Mouse (Mus musculus): ENCODE measurements around the gene S100z.

S100z gene

GRCm38 (mm10) chr13:95478671-95479413, at the start of gene S100z:
Gene S100z (minus strand): TSS chr13:95478721.
- DNase-seq (ENCODE audit: low read depth, low spot score), result no peak

DNA sequence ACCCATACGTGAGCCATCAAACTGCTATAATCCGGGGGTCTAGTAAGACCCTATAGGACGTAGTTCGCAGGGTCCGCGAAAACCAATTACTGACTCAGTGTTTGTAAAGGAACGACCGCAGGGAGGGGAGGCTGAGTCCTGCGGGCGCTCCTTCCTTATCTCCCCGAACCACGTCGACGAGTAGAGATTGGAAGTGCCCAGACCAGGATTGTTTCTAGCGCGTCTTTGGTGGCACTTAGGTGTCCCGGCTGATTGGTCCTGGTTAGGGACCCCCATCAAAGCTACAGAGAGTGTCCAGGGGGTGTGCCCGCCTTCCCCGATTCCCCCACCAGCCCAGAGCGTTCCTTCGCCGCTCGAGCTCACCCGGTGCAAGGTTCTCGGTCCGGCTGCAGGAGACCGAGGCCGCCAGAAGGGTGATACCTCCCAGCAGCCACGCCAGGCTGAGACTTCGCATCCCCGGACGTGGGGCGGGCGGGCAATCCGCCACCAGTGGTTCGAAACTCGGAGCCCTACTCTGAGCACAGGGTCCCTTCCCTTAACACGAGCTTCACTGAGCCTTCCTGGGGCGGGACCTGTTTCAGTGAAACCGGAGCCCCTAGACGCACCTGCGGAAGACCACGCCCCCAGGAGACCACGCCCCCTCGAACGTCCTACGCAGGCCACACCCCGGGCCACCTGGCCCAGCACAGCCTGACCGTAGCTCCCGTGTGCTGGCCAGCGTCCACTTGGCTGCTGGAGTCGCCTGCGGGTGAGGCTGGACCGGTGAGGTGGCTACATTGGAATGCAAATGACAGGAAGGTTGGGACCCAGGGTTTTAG, 46.4 kb upstream of the S100z start, which contains the start of gene F2rl1:
F2rl1 (minus strand) TSS at position 554 of the 818 bp plus-strand sequence.
- DNase-seq (ENCODE audit: low read depth, low spot score), result peak; percentile 46

GRCm38 (mm10) chr13:95524424-95524673, 45.8 kb upstream of the S100z start:
- no peak for DNase-seq (ENCODE audit: low read depth, low spot score)

DNA sequence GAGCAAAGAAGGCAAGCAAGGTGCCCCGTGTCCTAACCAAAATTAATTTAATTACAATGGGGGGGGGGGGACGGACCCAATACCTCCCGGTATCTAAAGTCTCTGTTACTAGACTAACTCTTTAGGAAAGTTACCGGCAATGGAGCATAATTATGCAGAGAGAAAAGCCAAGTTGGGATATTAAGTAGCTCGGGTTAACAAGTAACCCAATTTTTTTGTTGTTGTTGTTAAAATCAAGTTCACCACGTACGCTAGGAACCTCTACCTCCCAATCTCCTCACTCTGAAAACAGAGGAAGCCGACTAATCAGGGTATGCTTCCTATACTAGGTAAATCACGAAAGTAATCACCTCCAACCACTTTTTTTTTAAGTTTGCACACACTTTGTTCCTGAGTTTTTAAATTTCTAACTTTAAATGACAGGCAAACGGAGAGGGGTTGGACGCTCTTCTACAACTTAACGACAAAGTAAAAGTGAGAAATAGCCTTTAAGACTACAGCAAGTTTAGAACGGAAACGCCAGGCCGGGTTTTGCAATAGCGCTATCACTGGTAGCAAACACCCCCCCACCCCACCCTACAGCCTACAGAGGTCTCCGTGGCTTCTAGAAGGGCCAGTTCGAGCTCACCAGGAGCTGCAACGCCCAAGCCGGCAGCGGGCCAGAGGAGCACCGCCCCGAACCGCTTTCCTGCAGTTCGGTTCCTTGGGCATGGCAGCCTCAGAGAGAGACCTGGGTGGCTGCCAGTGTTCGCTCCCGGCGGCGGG, 45.3 kb upstream of the S100z start:
- DNase-seq (ENCODE audit: low read depth, low spot score), result no peak

DNA sequence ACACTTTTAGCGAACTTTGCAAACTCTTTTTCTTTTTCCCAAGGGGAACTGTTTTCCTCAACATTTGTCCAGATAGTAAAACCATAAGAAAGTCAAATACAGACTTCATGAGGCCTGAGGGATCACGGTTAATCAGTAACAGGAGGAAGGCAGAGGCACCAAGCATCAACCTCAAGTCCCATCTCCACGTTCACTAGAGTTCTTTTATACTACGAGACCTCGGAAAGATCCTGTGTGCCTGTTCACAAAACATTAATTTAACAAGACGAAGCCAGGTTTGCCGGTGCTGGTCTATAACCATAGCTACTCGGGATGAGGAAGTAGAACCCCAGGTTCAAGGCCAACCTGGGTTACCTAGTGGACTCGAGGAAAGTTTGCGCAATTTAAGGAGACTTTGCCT, 43.7 kb upstream of the S100z start:
- DNase-seq (ENCODE audit: low read depth, low spot score), result no peak

GRCm38 (mm10) chr13:95521029-95521428, 42.5 kb upstream of the S100z start:
- DNase-seq (ENCODE audit: low read depth, low spot score), result no peak

GRCm38 (mm10) chr13:95514756-95515155, 36.2 kb upstream of the S100z start:
- no peak for DNase-seq (ENCODE audit: low read depth, low spot score)

DNA sequence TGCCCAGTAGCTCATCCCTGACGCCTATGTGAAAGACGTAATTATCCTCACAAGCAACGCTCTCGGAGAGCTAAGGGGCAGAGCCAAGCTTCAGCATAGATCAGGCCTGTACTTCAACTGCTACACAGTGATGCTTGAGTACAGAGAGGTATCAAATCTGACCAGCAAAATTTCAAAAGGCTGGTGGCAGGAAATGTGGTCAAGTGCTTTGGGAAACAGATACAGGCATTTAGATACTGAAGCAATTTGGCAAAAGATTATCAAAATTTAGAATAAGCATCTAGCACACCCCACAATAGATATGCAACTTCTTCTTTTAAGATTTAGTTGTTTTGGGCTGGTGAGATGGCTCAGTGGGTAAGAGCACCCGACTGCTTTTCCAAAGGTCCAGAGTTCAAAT, 31.5 kb upstream of the S100z start:
- no peak for DNase-seq (ENCODE audit: low read depth, low spot score)

DNA sequence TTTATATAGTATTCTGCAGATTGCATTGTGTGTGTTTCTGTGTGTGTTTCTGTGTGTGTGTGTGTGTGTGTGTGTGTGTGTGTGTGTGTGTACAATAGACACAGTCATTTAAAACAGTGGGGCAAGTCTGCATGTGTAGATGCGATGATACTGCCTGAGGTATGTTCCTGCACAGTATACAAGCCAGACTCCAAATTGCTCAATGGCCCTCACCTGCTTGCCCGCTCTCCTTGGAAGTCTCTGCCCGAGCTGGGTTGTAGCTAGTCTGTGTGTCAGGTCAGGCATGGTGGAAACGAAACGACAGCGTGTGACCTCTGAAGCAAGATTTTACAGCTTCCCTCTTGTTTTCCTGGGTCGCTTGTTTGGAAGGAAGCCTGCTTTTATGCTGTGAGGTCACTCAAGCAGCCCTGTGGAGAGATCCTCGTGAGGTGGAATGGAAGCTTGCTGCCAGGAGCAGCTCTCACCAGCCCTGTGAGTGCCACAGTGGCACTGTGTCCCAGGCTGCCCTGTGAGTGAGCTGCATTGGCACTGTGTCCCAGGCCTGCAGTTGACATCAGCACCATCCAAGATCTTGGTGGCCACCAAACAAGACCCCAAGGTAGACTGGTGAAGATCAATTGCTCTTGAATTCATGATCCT, 24.9 kb upstream of the S100z start:
- no peak for DNase-seq (ENCODE audit: low read depth, low spot score)

DNA sequence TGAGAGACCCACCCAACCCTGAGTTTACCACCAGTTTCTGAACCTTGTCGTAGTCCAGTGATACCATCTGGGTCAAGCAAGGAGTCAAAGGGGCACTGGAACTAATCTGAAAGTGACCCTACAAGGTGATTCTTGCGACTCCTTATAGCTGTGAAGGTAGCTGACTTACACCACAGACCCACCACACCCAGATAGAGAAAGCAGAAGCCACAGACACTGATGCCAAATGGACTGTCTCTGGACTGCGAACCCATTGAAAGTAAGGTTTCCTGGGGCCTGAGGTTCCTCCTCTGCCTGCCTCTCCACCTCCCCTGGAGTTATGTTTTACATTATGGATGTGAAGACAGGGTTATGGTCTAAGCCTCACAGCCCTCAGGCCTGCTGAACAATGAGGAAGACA, 18.1 kb upstream of the S100z start:
- DNase-seq (ENCODE audit: low read depth, low spot score), result no peak

DNA sequence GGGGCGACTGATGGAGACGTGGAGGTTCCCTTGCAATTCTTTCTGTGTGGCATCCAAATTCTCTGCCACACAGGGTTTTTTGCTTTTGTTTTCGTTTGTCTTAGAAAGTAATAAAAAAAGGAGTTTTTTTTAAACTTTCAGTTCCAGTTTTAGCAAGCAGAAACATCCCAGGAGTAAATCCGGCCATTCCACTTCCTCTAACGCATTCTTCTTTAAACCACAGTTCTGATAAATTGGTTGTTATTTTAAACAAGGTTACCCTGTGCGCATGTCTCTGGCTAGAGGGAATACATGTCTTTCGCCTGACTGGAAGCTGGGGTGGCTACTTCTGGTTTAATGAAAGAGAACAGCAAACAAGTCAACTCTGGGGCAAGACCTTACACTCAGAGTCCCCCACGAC, 16.3 kb upstream of the S100z start:
- DNase-seq (ENCODE audit: low read depth, low spot score), result no peak

DNA sequence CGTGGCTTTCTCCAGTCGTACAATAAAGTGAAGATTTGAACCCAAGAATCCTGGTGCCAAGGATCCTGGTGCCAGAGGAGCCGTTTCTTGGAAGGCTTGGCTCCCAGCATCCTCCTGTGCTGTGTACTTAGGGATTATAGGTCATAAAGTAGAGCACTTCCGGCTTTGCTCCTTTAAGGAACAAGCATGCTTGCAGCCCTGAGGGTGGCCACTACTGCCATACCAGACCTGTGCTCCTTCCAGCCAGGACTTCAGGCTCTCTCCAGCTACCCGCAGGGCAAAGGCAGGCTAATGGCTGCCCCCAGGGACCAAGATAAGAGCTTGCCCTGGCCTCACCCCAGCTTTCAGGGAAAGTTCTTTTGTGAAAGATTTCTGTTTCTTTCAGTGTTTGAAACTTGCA, 14.8 kb upstream of the S100z start:
- DNase-seq (ENCODE audit: low read depth, low spot score), result no peak

DNA sequence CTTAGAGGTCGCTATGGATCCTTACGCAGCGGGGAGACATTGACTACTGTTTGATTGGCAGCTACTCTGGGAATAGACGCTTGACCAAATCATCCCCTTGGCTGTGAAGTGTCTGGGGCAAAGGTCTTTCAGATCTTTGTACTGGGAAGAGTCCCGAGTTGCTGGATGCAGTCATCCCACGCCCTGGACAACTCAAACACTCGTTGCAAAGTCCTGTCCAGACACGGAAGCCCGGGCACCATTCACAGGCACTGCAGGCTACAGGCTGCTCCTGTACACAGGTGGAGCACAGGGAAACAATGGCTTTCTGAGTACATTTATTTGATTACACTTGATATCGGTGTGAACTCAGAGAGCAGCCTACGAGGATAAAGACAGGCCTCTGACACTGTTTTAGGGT, 12.8 kb upstream of the S100z start:
- no peak for DNase-seq (ENCODE audit: low read depth, low spot score)

- peak; percentile 13 for DNase-seq (ENCODE audit: low read depth, low spot score)
These were observed 6.1 kb upstream of the S100z start for GRCm38 (mm10) chr13:95484664-95485063.

DNA sequence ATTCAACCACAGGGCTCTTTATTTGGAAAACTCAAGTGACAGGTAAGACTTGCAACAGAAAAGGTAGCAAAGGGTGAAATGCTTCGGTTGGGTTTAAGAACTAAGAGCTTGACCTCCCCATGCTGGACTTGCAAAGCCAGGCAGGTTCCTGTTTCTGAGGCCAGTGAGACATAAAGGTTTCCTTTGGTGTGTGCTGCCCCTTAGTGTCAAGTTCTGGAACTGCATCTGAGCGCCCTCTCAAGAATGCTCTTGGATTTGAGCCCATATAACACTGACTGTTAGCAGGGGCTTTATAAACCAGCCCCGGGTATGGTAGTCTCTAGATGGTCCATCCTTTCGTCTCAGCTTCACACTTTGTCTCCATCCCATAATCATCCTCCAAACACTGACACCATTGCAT, 2.9 kb upstream of the S100z start:
- peak; percentile 78 for DNase-seq (ENCODE audit: low read depth, low spot score)

- DNase-seq (ENCODE audit: low read depth, low spot score), result no peak
These were observed 1.3 kb downstream of the S100z start for GRCm38 (mm10) chr13:95477173-95477572.

DNA sequence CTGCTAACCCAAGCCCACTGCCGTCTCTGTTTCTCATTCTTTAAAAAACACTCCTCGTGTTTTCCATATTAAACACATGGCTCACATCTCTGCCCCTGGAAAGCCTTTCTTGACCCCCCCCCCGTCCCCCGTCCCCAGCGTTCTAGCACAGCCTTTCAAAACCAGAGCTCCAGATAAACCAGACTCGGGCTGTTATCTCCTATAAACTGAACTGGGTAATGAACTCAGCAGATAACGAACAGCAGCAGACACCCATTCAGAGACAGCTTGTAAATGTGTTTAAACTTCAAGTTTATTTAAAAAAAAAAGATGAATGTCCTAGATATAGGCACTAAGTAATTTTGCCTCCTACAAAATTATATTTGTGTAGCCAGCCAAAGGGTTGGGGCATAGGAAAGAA, 3.4 kb downstream of the S100z start:
- DNase-seq (ENCODE audit: low read depth, low spot score), result no peak

GRCm38 (mm10) chr13:95474294-95474693, 4.2 kb downstream of the S100z start:
- DNase-seq (ENCODE audit: low read depth, low spot score), result no peak

DNA sequence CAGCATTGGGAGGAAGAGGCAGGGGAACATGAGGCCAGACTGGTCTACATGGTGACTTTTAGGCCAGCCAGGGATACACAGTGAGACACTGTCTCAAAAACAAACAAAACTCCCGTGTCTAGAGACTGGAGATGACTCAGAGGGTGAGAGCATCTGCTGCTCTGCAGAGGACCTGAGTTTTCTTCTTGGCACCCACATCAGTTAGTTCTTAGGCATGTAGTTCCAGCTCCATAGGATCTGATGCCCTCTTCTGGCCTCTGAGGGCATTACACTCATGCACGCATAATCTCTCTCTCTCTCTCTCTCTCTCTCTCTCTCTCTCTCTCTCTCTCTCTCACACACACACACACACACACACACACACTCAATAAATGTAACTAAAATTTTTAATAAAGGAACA, 7.6 kb downstream of the S100z start:
- peak; percentile 11 for DNase-seq (ENCODE audit: low read depth, low spot score)

DNA sequence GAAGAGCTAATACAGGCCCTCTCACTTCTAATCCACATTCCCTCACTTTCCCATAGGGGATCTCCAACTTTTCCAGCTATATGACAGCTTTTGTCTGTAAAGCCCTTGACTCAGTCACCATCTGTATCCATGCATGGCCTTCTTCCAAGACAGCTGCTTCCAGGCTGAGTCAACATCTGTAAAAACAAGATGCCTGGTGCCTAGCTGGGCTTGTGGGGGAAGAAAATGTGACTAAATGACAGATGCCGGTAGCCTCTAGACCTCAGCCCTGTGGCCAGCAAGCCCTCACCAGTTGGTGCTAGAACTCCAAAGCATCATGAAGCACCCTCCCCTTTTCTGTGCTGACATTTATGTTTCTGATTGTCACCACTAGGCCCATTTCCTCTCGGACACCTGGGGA, 27.0 kb downstream of the S100z start:
- DNase-seq (ENCODE audit: low read depth, low spot score), result no peak

DNA sequence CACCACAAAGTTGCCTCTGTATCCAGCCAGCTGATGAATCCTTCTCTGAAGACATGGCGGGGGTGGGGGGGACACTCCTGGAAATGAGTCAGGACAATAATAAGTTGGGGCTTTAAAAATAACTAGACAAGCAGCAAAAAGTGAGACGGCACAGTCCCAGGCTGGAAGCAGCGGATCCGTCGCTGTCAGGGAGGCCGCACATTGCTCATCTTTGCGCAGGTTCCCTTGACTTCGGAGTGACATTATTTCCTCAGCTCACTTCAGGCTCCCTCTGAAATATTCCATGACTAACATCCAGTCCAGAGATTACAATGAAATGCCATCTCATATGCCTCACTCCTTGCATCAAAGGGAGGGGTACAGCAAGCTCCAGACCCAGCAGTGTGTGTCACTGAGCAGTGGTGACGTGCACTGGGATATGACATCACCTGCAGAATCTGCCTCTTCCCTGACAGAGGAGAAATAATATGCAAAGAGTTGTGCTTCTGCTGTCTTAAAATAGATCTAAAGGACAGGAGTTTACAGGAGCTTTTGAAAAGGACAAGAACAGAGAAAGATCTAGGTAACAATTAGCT, 27.8 kb downstream of the S100z start:
- DNase-seq (ENCODE audit: low read depth, low spot score), result no peak

DNA sequence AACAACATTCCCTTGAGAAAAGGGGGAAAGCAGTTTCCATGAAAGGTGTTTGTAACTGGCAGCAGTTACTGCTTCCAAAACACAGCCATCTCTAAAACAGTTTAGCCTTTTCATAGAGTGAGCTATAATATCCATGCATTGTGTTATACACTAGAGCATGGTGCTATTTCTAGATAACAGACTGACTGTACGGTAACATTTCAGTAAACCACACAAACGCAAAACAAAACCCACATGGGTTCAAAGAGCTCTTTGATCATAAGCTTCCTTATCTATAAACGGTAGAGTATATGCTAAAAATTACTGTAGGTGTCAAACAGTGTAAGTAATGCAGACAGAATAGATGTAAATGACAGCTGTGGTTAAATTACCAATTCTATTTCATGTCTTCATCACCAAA, 28.8 kb downstream of the S100z start:
- no peak for DNase-seq (ENCODE audit: low read depth, low spot score)
